Mouse (Mus musculus) spleen, postnatal 36 days (tissue): Measurements from ENCODE around the gene Vmn2r16.

ENCODE experiments used
- DNase-seq, 2 experiments: peaks; one replicate each; pipeline ENCODE4 v3.0.0; 2022; ENCODE audit warnings: low spot score in 2 of 2, mixed read lengths in 1 of 2

Gene Vmn2r16

DNA sequence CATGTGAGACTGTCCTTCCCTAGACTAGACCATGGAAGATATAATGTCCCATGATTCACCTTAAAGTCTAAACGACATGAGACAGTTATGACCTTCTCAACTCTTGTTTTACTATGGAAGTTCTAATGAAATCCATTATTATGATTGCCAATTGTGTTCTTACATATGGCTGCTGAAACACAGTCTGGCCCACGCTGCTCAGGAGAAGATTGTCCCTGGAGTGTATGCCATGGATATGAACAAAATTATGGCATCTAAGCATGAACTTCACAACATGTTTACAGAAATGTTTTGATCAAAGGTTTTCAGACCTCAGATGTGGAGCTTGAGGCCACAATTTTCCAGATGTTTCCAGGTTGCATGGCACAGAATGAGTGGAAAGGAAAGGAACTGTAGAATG, at the start of gene Vmn2r16:
Gene Vmn2r16, plus strand, starts transcription at position 301 of the 400 bp plus-strand sequence.
- DNase-seq: no peak

DNA sequence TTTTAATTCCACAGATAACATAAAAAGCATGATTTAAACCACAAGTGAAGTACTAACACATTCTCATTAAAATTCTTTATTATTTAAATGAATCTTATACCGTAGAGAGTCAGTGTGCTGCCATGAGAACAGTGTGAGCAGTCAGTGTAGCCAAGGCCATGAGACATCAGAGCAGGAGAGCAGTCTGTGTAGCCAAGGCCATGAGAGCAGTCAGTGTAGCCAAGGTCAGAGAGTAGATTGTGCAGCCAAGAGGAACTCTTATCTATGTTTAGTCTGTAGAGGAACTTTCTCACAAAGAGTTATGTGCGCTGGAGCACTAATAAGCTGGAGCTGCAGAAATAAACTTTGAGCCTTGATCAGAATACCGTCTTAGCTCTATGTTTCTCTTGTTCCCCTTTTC, 35.3 kb upstream of the Vmn2r16 start:
- DNase-seq: no peak

DNA sequence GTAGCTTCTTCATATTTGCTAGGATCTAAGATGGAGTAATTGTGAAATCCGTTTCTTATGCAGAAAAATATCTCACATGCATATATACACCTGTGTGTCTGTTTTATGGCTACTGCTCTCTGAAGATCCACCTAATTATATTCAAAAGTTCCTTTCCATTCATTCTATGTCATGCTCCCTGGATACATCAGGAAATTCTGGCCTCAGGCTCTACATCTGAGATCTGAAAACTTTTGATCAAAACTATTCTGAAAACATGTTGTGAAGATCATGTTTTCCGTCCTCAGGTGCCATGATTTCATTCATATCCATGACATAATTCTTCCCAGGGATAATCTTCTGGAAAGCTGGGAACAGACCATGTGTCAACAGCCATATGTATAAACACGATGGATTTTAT, 32.4 kb upstream of the Vmn2r16 start, which contains the start of gene Vmn2r15:
Gene Vmn2r15, minus strand, starts transcription at position 101 of the 400 bp plus-strand sequence.
- DNase-seq: no peak

DNA sequence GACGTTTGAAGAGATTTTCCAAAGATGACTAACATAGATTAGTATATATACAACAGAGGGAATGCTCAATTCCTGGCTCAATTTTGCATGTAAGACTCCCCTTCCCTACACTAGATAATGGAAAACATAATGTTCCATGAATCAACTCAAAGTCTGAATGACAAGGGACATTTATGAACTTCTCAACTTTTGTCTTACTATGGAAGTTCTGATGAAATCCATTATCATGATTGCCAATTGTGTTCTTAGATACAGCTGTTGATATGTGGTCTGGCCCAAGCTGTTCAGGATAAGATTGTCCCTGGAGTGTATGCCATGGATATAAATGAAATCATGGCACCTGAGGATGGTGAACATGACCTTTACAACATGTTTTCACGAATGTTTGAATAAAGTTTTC, 89.4 kb downstream of the Vmn2r16 start, which contains the start of gene Vmn2r17:
Gene Vmn2r17, plus strand, starts transcription at position 301 of the 400 bp plus-strand sequence.
- no peak for DNase-seq
